Mouse (Mus musculus): Measurements from ENCODE around the gene Fiz1.

Fiz1 gene

GRCm38 (mm10) chr7:4996003-4996895 lies 18.2 kb downstream of the Fiz1 start, which contains the start of gene Zfp579:
Gene Zfp579 (minus strand): TSS chr7:4996158.
- DNase-seq: peak; percentile 92

DNA sequence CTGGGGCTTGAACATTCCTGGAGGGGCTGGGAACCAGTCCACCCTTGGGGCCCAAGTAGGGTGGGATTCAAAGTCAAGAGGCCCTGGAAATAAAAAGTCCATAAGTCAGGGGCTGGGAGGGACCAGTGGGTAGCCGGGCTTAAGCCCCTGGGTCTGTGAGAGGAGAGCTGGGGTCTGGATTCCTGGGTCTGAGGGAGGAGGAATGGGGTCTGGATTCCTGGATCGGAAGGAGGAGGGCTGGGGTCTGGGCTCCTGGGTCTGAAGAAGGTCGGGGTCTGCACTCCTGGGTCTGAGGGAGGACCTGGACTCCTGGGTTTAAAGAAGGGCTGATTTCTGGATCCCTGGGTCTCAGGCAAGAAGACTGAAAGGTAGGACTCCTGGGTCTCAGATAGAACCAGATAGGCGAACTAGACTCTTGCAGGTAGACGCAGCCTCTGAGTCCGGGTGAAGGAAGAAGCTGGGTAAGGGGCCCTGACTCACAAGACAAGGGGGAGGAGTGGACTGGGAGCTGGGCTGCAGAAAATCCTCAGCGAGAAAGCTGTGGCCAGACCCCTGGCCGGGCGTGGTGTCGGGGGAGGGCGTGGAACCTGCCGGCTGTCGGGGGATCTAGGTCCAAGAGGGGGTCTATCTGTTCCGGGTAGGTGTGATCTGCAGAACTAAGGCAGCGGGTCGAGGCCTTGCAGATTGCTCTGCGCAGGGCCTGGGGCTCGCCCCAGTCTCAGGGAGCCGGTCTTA lies 19.1 kb downstream of the Fiz1 start:
- no peak for DNase-seq

DNA sequence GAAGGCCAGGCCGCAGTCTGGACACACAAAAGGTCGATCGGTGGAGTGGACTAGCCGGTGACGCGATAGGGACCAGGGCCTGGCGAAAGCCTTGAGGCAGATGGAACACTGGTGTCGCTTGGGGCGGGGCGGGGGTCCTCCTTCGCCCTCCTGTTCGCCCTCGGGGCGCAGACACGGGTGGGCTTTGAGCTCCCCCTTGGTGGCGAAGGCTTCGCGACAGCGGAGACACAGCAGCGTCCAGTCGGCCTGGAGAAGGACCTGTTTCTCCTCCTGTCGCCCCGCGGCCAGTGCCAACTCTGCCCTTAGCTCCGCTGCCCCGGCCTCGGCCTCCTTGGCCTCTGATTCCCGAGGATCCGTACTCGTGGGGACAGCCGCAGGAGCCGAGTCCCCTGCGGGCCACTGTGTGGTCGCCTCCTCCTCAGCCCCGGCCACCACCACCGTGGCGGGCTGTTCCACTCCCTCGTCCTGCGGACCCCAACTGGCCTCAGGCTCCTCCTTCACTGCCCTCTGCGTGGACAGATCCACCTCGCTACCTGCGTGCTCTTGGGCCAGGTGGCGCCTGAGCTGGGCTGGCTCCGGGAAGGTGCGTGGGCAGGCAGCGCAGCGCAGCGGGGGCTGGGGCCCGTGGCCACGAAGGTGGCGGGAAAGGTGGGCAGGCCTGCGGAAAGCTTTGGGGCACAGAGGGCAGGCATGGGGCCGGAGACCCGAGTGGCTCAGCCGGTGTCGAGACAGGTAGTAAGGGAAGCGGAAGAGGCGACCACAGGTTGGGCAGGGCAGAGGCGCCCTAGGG lies 20.3 kb downstream of the Fiz1 start:
- peak; percentile 65 for DNase-seq

DNA sequence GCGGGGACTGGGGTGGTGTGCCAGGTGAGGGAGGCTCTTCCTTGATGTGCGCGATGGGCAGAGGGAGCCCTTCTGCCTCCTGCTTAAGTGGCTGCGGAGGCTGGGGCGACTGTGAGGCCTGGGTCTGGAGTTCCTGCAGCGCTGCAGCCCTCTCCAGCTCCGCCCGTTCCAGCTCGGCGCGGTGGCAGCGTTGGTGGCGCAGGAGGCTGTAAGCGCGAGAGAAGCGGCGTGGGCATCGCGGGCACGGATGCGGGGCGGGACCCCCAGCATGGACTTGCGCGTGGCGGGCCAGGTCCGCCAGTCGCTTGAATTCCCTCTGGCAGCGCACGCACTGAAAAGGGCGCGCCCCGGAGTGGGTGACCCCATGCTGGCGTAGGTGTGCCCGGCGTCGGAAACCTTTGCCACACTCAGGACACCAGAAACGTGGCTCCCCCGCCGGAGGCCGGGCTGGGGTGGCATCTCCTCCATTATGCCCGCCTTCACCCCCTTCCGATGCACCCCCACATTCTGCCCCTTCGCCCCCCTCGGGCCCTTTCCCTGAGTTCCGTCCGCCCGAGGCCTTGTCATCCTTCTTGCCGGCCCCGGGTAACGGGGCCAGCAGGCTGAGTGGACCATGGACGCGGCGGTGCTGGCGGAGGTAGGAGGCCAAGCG lies 21.0 kb downstream of the Fiz1 start:
- peak; percentile 62 for DNase-seq

- DNase-seq: no peak
Observed at GRCm38 (mm10) chr7:4988250-4988649, 26.2 kb downstream of the Fiz1 start.

- DNase-seq: no peak
Observed at GRCm38 (mm10) chr7:4976832-4977231, 37.7 kb downstream of the Fiz1 start.

GRCm38 (mm10) chr7:4975455-4975854 lies 39.0 kb downstream of the Fiz1 start:
- no peak for DNase-seq

GRCm38 (mm10) chr7:4972321-4973047 lies 42.0 kb downstream of the Fiz1 start:
- DNase-seq: no peak

DNA sequence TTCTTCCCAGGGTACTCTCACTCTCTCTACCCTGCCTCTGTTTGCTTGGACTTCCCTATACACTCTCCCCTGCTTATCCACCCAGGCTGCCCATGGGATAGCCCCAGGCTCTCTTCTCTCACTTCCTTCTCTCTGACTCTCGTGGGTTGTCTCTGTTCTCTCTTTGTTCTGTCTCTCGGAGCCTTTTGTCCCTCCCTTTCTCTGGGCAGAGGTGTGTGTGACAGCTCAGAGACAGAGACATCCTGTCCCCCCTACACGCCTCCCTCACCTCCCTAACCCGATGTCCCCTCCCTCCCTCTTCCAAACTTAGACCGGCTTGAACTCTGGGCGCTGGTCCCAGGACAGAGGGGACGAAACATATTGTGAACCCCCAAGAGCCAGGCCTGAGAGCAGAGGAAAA lies 42.8 kb downstream of the Fiz1 start:
- DNase-seq: no peak

DNA sequence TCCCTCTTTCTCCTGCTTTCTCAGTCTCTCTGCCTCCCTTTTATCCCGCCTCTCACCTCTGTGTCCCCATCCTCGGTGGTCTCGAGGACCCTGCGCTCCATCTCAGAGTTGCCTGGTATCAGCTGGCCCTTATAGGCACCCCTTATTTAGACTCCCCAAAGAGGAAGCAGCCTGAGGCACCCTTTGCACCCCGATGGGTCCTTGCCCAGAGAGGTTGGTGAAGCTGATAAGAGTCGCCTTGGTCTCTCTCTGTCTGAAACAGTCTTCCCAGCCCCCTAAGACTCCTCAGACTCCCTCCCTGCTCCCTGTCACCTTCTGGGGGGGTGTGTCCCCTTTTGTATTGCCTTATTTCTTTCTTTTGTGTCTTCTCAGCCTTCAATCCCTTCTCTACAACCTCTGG lies 43.4 kb downstream of the Fiz1 start, which contains the start of gene Sbk3:
Gene Sbk3 (minus strand): TSS at position 101 of the 400 bp plus-strand sequence.
- DNase-seq: no peak

DNA sequence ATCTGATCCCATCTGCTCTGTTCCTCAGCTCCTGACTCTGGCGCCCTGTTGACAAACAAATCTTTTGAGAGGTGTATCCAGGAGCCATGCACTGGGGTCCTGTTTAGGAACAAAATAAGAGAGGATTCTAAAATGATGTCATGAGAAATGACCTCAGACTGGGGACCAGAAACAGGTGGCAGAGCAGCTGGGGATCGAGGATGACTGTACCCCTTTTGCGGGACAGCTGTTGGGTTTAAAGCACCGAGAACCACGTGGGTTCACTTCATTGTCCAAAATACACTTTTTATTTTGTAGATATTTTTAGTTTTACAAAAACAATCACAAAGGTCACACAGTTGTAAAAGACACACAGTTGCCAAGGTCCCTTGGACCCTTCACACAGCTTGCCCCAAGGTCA lies 49.5 kb downstream of the Fiz1 start:
- DNase-seq: no peak

GRCm38 (mm10) chr7:4964272-4964671 lies 50.2 kb downstream of the Fiz1 start, which contains the start of gene Sbk2:
Gene Sbk2 (minus strand): TSS chr7:4964406.
- DNase-seq: no peak

GRCm38 (mm10) chr7:4963527-4963926 lies 51.0 kb downstream of the Fiz1 start:
- no peak for DNase-seq

DNA sequence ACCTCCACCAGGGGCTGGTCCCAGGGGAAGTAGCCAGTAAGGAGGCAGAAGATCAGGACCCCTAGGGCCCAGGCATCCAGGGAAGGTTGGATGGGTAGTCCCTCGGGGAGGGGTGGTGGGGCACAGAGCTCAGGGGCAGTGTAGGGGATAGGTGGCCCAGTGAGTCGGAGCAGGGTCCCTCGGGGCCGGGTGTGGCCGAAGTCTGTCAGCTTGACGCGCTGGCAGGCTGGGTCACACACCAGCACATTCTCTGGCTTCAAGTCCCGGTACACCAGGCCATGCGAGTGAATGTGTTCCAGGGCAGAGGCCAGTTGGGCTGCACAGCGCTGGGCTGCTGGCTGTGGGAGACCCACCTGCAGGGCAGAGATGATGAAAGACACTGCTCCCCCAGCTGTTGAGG lies 57.1 kb downstream of the Fiz1 start:
- no peak for DNase-seq

All from cerebellum, adult 11-12 months (tissue).